Mouse (Mus musculus): ENCODE results near the gene Zmynd8.

- no peak for TF ChIP-seq POLR2A (IDR thresholded peaks at IDR 0.05; ENCODE audit: control insufficient read depth in 1 of 2, insufficient read depth in 1 of 2, low read depth in 1 of 2, low read length in 2 of 2, poor library complexity in 1 of 2)
- no peak for TF ChIP-seq USF1 (IDR thresholded peaks at IDR 0.05; ENCODE audit: low read depth, low read length)
- no peak for TF ChIP-seq CTCF (IDR thresholded peaks at IDR 0.05 in 2 of 3, conservative IDR thresholded peaks at IDR 0.05 in 1 of 3; ENCODE audit: control insufficient read depth in 1 of 3, insufficient read depth in 1 of 3, low read depth in 2 of 3, low read length in 3 of 3, poor library complexity in 1 of 3, severe bottlenecking in 1 of 3)
- no peak for TF ChIP-seq EP300 (IDR thresholded peaks at IDR 0.05; ENCODE audit: low read depth in 1 of 2, low read length in 2 of 2)
- no peak for TF ChIP-seq TAL1 (IDR thresholded peaks at IDR 0.05; ENCODE audit: low read length)
- TF ChIP-seq GATA1 (IDR thresholded peaks at IDR 0.05; ENCODE audit: low read depth, low read length): no peak
- TF ChIP-seq MXI1 (IDR thresholded peaks at IDR 0.05; ENCODE audit: low read depth, low read length): no peak
- no peak for TF ChIP-seq ZKSCAN1 (IDR thresholded peaks at IDR 0.05; ENCODE audit: low read depth, low read length)
- no peak for TF ChIP-seq TCF12 (IDR thresholded peaks at IDR 0.05; ENCODE audit: low read depth, low read length)
- TF ChIP-seq CHD2 (IDR thresholded peaks at IDR 0.05; ENCODE audit: low read length): no peak
- no peak for TF ChIP-seq POLR2AphosphoS5 (IDR thresholded peaks at IDR 0.05; ENCODE audit: borderline replicate concordance, low read depth, low read length)
- TF ChIP-seq E2F4 (IDR thresholded peaks at IDR 0.05; ENCODE audit: borderline replicate concordance, low read depth, low read length): no peak
- no peak for TF ChIP-seq HCFC1 (IDR thresholded peaks at IDR 0.05; ENCODE audit: low read depth, low read length)
- no peak for TF ChIP-seq CHD1 (IDR thresholded peaks at IDR 0.05; ENCODE audit: low read depth, low read length)
Measured at GRCm38 (mm10) chr2:165742210-165742786, 156.5 kb downstream of the Zmynd8 start.

All from MEL (cell line).